Mouse (Mus musculus): ENCODE data around the gene Marveld2. TPM values are rescaled to one million over a fixed set of nuclear protein-coding genes. Genes with fewer than 3 reads are reported as not detected.

Gene Marveld2
- polyA plus RNA-seq, 1 experiment from 2014 or later = 2.5 TPM

DNA sequence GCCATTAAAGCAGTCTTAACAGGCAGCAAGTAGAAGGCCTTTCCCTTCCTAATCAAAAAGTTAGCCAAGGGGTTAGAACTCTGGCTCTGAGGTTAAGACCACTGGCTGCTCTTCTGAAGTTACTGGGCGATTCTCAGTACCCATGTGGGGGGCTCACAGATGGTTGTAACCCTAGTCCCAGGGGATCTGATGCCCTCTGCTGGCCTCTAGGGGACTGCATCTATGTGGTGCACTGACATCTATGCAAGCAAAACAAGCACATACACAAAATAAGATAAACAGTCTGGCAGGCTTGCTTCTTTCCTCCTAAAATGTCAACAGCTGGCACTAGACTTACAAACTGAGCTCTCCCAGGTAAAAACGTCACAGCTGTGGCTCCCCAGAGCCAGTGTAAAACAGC is 3.9 kb downstream of the Marveld2 start:
- Histone ChIP-seq H3K27ac (replicated peaks) (no peak overlapping the region), H3K36me3 (peaks cover 15% of the 10 kb centered on the region), H3K4me1 (peaks cover 3% of the 10 kb centered on the region; the same call in 1 of the 2 replicates), H3K9ac (replicated peaks) (no peak overlapping the region), H3K4me2 (no peak overlapping the region), H3K9me3 (replicated peaks) (0 out of 2 replicates have a peak, but pooled peaks cover under 1% of the 10 kb centered on the region), H3K4me3 (replicated peaks) (no peak overlapping the region), H3K27me3 (replicated peaks) (peaks cover 11% of the 10 kb centered on the region)
- 55% methylated on average over 2 of the region's 2 CpGs for WGBS
- ATAC-seq (ENCODE audit: low FRiP score) = no peak; the same call in 1 of the 2 replicates

DNA sequence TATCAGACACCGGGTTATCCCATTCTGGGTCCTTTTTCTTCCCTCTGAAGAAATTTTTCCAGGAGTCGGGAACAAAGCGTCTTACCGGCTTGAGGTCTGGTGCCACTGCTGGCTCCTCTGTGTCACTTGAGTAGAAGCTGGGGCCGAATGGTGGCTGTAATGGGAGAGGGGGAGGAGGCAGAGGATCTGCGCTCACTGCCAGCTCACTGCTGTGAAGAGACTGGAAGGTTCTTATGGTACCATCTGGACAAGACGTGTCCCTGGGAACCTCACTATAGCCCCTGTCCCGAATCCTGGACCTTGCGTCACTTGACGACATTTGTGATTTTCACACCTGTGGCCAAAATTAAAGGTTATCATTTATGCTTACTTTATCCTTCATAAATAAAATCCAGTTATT is 4.5 kb downstream of the Marveld2 start:
- H3K9ac ChIP-seq (replicated peaks) = no peak overlapping the region
- H3K4me3 ChIP-seq (replicated peaks) = no peak overlapping the region
- ATAC-seq (ENCODE audit: low FRiP score) = no peak
- H3K27me3 ChIP-seq (replicated peaks) = peaks cover 4% of the 10 kb centered on the region; the same call in 1 of the 2 replicates
- peaks cover 9% of the 10 kb centered on the region; the same call in 1 of the 2 replicates for H3K36me3 ChIP-seq
- no peak overlapping the region for H3K4me2 ChIP-seq
- H3K4me1 ChIP-seq = peaks cover 3% of the 10 kb centered on the region; the same call in 1 of the 2 replicates
- no peak overlapping the region for H3K27ac ChIP-seq (replicated peaks)
- WGBS = 93% methylated on average over 10 of the region's 10 CpGs
- 0 out of 2 replicates have a peak, but pooled peaks cover 4% of the 10 kb centered on the region for H3K9me3 ChIP-seq (replicated peaks)

DNA sequence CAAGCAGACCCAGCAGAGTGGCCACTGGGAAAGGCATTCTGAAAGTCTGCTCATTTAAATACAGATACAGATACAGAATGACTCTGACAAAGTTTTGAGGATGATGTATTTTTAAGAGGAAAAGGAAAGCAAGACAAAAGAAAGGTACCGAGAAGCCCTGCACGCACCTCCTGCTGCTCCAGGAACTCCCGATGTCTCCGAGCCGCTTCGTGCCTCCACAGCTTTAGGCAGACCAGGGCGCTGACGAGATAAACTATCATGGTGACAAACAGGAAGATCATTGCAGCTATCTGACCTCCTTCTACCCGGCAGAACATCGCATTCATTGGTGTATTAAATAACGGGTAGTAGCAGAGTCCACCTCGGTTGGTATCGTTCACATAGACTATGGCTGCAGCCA is 5.5 kb downstream of the Marveld2 start:
- 93% methylated on average over 13 of the region's 13 CpGs for WGBS
- ATAC-seq (ENCODE audit: low FRiP score) = no peak
- Histone ChIP-seq H3K27ac (replicated peaks) (no peak overlapping the region), H3K9ac (replicated peaks) (no peak overlapping the region), H3K9me3 (replicated peaks) (0 out of 2 replicates have a peak, but pooled peaks cover 4% of the 10 kb centered on the region), H3K4me2 (no peak overlapping the region), H3K4me1 (no peaks in the 10 kb centered on the region), H3K36me3 (0 out of 2 replicates have a peak, but pooled peaks cover 6% of the 10 kb centered on the region), H3K27me3 (replicated peaks) (no peaks in the 10 kb centered on the region), H3K4me3 (replicated peaks) (no peak overlapping the region)

GRCm38 (mm10) chr13:100607756-100608155 is 9.0 kb downstream of the Marveld2 start:
- 91% methylated on average over 8 of the region's 8 CpGs for WGBS
- H3K4me2 ChIP-seq = no peak overlapping the region
- H3K4me1 ChIP-seq = no peaks in the 10 kb centered on the region
- no peak overlapping the region for H3K9ac ChIP-seq (replicated peaks)
- H3K4me3 ChIP-seq (replicated peaks) = no peak overlapping the region
- 0 out of 2 replicates have a peak, but pooled peaks cover 4% of the 10 kb centered on the region for H3K9me3 ChIP-seq (replicated peaks)
- H3K27ac ChIP-seq (replicated peaks) = no peak overlapping the region
- 0 out of 2 replicates have a peak, but pooled peaks cover 6% of the 10 kb centered on the region for H3K36me3 ChIP-seq
- no peaks in the 10 kb centered on the region for H3K27me3 ChIP-seq (replicated peaks)
- no peak for ATAC-seq (ENCODE audit: low FRiP score)

DNA sequence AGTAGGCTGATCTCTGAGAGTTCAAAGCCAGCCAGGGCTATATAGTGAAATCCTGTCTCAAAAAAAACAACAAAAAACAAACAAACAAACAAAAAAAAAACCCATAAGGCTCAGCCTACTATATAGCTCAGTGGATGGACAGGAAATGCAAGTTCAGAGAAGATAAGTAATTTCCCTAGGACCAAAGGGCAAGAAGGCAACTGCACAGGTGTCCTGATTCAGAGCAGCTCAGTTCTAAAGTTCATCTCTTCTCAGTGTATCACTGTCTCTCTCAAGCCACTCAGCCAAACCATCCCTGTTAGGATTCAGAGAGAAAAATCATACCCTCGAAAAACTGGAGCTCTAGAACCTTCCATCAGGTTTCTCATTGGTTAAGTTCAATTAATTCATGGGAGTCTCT is 10.9 kb downstream of the Marveld2 start:
- no peak for ATAC-seq (ENCODE audit: low FRiP score)
- 67% methylated on average over 1 of the region's 1 CpGs for WGBS
- Histone ChIP-seq H3K4me2 (no peak overlapping the region), H3K36me3 (no peaks in the 10 kb centered on the region), H3K27me3 (replicated peaks) (no peaks in the 10 kb centered on the region), H3K27ac (replicated peaks) (no peak overlapping the region), H3K9me3 (replicated peaks) (0 out of 2 replicates have a peak, but pooled peaks cover 4% of the 10 kb centered on the region), H3K4me1 (no peaks in the 10 kb centered on the region), H3K9ac (replicated peaks) (no peak overlapping the region), H3K4me3 (replicated peaks) (no peak overlapping the region)

- Histone ChIP-seq H3K4me3 (replicated peaks) (no peak overlapping the region), H3K36me3 (no peaks in the 10 kb centered on the region)
Measured at GRCm38 (mm10) chr13:100603738-100604095, 13.1 kb downstream of the Marveld2 start.

GRCm38 (mm10) chr13:100603031-100603737 is 13.6 kb downstream of the Marveld2 start:
- Histone ChIP-seq H3K9ac (replicated peaks) (no peak overlapping the region), H3K27ac (replicated peaks) (no peak overlapping the region), H3K36me3 (no peaks in the 10 kb centered on the region), H3K9me3 (replicated peaks) (0 out of 2 replicates have a peak, but pooled peaks cover 4% of the 10 kb centered on the region), H3K4me3 (replicated peaks) (no peak overlapping the region), H3K4me1 (no peaks in the 10 kb centered on the region), H3K4me2 (no peak overlapping the region), H3K27me3 (replicated peaks) (no peaks in the 10 kb centered on the region)
- ATAC-seq (ENCODE audit: low FRiP score) = no peak
- 92% methylated on average over 10 of the region's 10 CpGs for WGBS

More at GRCm38 (mm10) chr13:100603738-100604095, 13.1 kb downstream of the Marveld2 start:
- no peak overlapping the region for H3K9ac ChIP-seq (replicated peaks)
- no peaks in the 10 kb centered on the region for H3K4me1 ChIP-seq
- ATAC-seq (ENCODE audit: low FRiP score) = no peak
- H3K27ac ChIP-seq (replicated peaks) = no peak overlapping the region
- no peaks in the 10 kb centered on the region for H3K27me3 ChIP-seq (replicated peaks)
- whole genome bisulfite sequencing = 90% methylated on average over 11 of the region's 11 CpGs
- H3K4me2 ChIP-seq = no peak overlapping the region
- H3K9me3 ChIP-seq (replicated peaks) = 0 out of 2 replicates have a peak, but pooled peaks cover 4% of the 10 kb centered on the region

DNA sequence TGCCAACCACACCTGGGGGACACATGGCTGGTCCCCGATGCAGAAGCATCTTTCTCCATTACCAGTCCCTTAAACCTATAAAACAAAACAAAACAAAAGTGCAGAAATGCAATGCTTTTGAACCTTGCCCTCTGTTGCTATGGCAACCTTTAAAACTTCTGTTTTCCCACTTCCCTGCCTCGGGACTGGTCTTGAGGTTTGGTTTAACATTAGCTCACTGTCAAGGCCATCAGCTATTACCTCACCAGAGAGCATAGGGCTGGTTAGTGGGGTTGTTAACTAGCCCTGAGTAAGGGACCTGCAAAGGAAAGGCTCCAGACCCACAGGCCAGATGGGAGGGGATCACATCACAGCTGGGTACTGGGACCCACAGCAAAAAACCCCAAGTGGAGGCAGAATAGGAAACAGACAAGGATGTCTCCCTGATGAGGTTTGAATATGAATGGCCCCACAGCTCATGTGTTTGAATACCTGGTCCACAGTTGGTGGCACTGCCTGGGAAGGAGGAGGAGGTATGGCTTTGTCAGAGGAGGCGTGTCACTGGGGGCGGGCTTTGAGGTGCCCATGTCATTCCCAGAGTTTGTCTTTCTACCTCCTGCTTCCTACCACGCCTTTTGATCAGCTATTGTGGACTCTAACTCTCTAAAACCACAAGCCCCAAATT is 14.4 kb downstream of the Marveld2 start:
- no peaks in the 10 kb centered on the region for H3K27me3 ChIP-seq (replicated peaks)
- no peak for ATAC-seq (ENCODE audit: low FRiP score)
- H3K4me2 ChIP-seq = no peak overlapping the region
- no peak overlapping the region for H3K27ac ChIP-seq (replicated peaks)
- H3K9ac ChIP-seq (replicated peaks) = no peak overlapping the region
- 57% methylated on average over 5 of the region's 5 CpGs for whole genome bisulfite sequencing
- no peaks in the 10 kb centered on the region for H3K4me1 ChIP-seq
- no peak overlapping the region for H3K4me3 ChIP-seq (replicated peaks)
- H3K36me3 ChIP-seq = no peaks in the 10 kb centered on the region
- H3K9me3 ChIP-seq (replicated peaks) = no peaks in the 10 kb centered on the region

- WGBS = 74% methylated on average over 7 of the region's 8 CpGs
- Histone ChIP-seq H3K9me3 (replicated peaks) (no peaks in the 10 kb centered on the region), H3K36me3 (no peaks in the 10 kb centered on the region), H3K4me3 (replicated peaks) (no peak overlapping the region), H3K9ac (replicated peaks) (no peak overlapping the region), H3K4me2 (no peak overlapping the region), H3K27ac (replicated peaks) (no peak overlapping the region), H3K27me3 (replicated peaks) (no peaks in the 10 kb centered on the region), H3K4me1 (no peaks in the 10 kb centered on the region)
- no peak for ATAC-seq (ENCODE audit: low FRiP score)
Measured at GRCm38 (mm10) chr13:100601034-100601433, 15.7 kb downstream of the Marveld2 start.

DNA sequence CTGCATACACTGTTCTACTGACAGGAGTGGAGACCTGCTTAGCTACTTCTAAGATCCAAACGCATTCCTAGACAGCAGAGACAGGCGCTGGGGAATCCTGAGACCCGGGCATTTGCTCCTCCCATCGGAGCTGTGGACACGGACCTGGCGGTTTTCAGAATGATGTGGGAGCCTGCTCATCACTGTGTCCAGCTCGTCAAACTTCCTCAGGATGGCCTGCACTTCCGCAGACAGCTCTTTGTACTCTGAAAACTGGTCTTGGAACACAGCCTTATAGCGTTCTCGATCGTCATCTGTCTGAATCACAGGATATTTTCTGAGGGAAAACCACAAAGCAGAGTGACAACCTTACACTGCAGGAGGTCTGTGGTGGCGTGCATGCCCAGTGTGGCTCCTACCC is 16.5 kb downstream of the Marveld2 start:
- no peak for ATAC-seq (ENCODE audit: low FRiP score)
- no peak overlapping the region for H3K4me2 ChIP-seq

DNA sequence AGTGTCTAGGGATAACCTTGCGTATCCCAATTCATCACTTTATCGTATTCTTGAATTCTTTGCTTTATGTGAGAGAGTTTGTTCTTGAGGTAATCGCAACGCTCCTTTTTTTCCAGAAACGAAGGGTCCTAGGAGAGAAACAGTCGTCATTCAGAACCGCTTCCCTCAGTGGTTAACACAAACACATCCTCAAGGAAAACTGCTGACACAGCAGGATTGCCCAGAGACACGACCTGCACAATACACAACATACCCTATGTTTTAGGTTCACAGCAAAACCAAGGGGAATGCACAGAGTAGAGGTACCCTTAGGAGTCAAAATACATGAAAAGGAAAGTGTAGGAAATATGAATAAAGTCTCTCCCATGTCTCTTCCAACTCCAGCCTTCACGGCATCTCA is 19.5 kb downstream of the Marveld2 start:
- no peak overlapping the region for H3K9ac ChIP-seq (replicated peaks)
- H3K9me3 ChIP-seq (replicated peaks) = no peaks in the 10 kb centered on the region
- H3K4me3 ChIP-seq (replicated peaks) = no peak overlapping the region
- H3K27me3 ChIP-seq (replicated peaks) = no peaks in the 10 kb centered on the region
- H3K4me2 ChIP-seq = no peak overlapping the region
- H3K27ac ChIP-seq (replicated peaks) = no peak overlapping the region
- no peak for ATAC-seq (ENCODE audit: low FRiP score)
- no peaks in the 10 kb centered on the region for H3K36me3 ChIP-seq
- WGBS = 83% methylated on average over 9 of the region's 9 CpGs
- H3K4me1 ChIP-seq = no peaks in the 10 kb centered on the region

More for the DNA sequence above, 16.5 kb downstream of the Marveld2 start:
- H3K4me1 ChIP-seq = no peaks in the 10 kb centered on the region
- no peak overlapping the region for H3K4me3 ChIP-seq (replicated peaks)
- no peak overlapping the region for H3K27ac ChIP-seq (replicated peaks)
- no peaks in the 10 kb centered on the region for H3K9me3 ChIP-seq (replicated peaks)
- H3K9ac ChIP-seq (replicated peaks) = no peak overlapping the region
- no peaks in the 10 kb centered on the region for H3K36me3 ChIP-seq
- H3K27me3 ChIP-seq (replicated peaks) = no peaks in the 10 kb centered on the region
- WGBS = 82% methylated on average over 12 of the region's 12 CpGs

DNA sequence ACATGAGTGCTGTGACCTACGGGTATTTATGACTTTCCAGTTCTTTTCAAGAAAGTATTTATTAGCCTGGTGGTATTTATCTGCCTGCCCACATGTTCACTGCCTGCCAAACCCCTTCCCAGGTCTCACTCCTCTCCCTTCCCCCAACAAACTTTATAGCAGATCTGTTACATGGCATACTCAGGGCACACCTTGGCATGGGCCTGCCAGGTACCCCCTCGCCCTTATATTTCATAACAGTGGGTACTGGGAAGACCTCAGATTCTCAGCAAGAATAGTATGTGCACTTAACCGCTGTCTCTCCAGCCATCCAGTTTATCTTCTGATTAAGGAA is 21.3 kb downstream of the Marveld2 start:
- Histone ChIP-seq H3K9me3 (replicated peaks) (no peaks in the 10 kb centered on the region), H3K4me3 (replicated peaks) (no peak overlapping the region), H3K27ac (replicated peaks) (no peak overlapping the region), H3K27me3 (replicated peaks) (no peaks in the 10 kb centered on the region), H3K4me2 (no peak overlapping the region), H3K36me3 (no peaks in the 10 kb centered on the region), H3K9ac (replicated peaks) (no peak overlapping the region), H3K4me1 (no peaks in the 10 kb centered on the region)
- ATAC-seq (ENCODE audit: low FRiP score) = no peak
- WGBS = 73% methylated on average over 3 of the region's 3 CpGs

Data from neural tube, embryonic 15.5 days (tissue).